Mouse (Mus musculus) embryonic facial prominence, embryonic 12.5 days (tissue): Measurements from ENCODE around the gene Satb2. TPM values are rescaled to one million over a fixed set of nuclear protein-coding genes. Genes with fewer than 3 reads are reported as not detected.

ENCODE experiments used
- ATAC-seq: fragments of 200-750 bp; cut with Nextera tagmentation; 2 replicates; pipeline ENCODE4 v1.8.0; 2017; ENCODE audit not compliant: insufficient number of reproducible peaks, insufficient read depth, low FRiP score, low TSS enrichment
- H3K27ac ChIP-seq: fragments of 300-500 bp; sonication (generic); 2 replicates; pipeline ENCODE4 v1.5.1; 2016; ENCODE audit warnings: mild to moderate bottlenecking
- H3K27me3 ChIP-seq: fragments of 300-500 bp; sonication (generic); 2 replicates; pipeline ENCODE4 v1.6.1; 2016; ENCODE audit warnings: mild to moderate bottlenecking, moderate library complexity
- H3K36me3 ChIP-seq: fragments of 300-500 bp; sonication (generic); 2 replicates; pipeline ENCODE4 v1.6.1; 2016; ENCODE audit warnings: mild to moderate bottlenecking
- H3K4me1 ChIP-seq: fragments of 300-500 bp; sonication (generic); 2 replicates; pipeline ENCODE4 v1.6.1; 2016
- H3K4me2 ChIP-seq: fragments of 300-500 bp; sonication (generic); replicated peaks from 2 replicates; pipeline ENCODE4 v1.6.1; 2016; ENCODE audit warnings: mild to moderate bottlenecking, moderate library complexity
- H3K4me3 ChIP-seq: fragments of 300-500 bp; sonication (generic); 2 replicates; pipeline ENCODE4 v1.5.1; 2016; ENCODE audit warnings: mild to moderate bottlenecking
- H3K9ac ChIP-seq: fragments of 300-500 bp; sonication (generic); 2 replicates; pipeline ENCODE4 v1.6.1; 2016; ENCODE audit warnings: mild to moderate bottlenecking, moderate library complexity
- H3K9me3 ChIP-seq: fragments of 300-500 bp; sonication (generic); 2 replicates; pipeline ENCODE4 v1.6.1; 2016; ENCODE audit warnings: mild to moderate bottlenecking, moderate library complexity
- WGBS: fragments of 180-500 bp; shearing (Covaris S2); methylation state at CpG from one replicate; pipeline ENCODE4 v1.1.7; 2016; 5-methylcytosine and 5-hydroxymethylcytosine counted together
- microRNA-seq: library from miRNA; unstranded; fragments of <30 nt; microRNA quantifications from one replicate; pipeline ENCODE4, GENCODE M21; 2017
- polyA plus RNA-seq: library from polyadenylated mRNA; unstranded; fragments of >200 nt; fragmentation: Nextera tagmentation; extraction: Ambion mirVana; gene quantifications from 2 replicates; pipeline ENCODE4 v1.2.1, GENCODE M21; 2016

The Satb2 gene
- polyA plus RNA-seq, 1 experiment from 2014 or later: 18.9 TPM

- no peak overlapping the region for H3K27ac ChIP-seq
- no peaks in the 10 kb centered on the region for H3K9me3 ChIP-seq
- H3K4me3 ChIP-seq: no peak overlapping the region
- ATAC-seq: no peak
- 84% methylated on average over 2 of the region's 2 CpGs for WGBS
- peaks cover 12% of the 10 kb centered on the region; the same call in 1 of the 2 replicates for H3K27me3 ChIP-seq
- no peak overlapping the region for H3K4me2 ChIP-seq
- no peak overlapping the region for H3K9ac ChIP-seq
- no peaks in the 10 kb centered on the region for H3K4me1 ChIP-seq
- no peaks in the 10 kb centered on the region for H3K36me3 ChIP-seq
Measured at GRCm38 (mm10) chr1:56750693-56751092, 227.8 kb downstream of the Satb2 start.

- Histone ChIP-seq H3K4me2 (no peak overlapping the region), H3K4me1 (peaks cover 4% of the 10 kb centered on the region; the same call in 1 of the 2 replicates), H3K9ac (no peak overlapping the region), H3K36me3 (no peaks in the 10 kb centered on the region), H3K27ac (no peak overlapping the region), H3K9me3 (no peaks in the 10 kb centered on the region), H3K4me3 (no peak overlapping the region), H3K27me3 (peaks cover 12% of the 10 kb centered on the region; the same call in 1 of the 2 replicates)
- WGBS: 74% methylated on average over 16 of the region's 16 CpGs
- no peak for ATAC-seq
Measured at GRCm38 (mm10) chr1:56749629-56750311, 228.7 kb downstream of the Satb2 start.

DNA sequence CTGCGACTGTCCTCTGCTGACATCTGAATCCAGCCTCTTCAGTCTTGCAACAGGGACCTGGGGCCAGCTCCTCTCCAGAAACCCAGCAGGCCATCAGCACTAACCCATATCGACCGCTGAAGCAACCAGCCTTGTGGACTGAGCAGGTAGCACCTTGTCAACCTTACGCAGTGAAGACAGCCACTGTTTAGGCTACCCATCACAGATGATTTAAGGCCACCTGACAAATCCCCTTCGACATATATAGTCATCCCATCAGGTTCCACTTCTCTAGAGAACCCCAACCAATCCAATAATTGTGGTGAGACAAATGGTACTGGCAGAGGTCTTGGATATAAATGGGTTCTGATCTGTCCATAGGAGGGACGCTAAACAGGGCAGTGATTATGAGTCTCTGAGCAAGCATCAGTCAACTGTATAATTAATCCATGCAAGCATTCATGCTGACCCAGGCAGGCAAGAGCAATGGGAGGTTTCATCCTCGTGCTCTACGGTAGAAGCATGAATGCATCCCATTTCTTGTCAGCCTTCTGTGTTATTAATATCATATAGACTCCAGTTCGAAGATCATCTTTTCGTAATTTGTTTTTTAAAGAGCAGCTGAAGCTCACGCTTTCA, 229.5 kb downstream of the Satb2 start:
- Histone ChIP-seq H3K4me1 (peaks cover 4% of the 10 kb centered on the region; the same call in 1 of the 2 replicates), H3K4me3 (no peak overlapping the region), H3K27me3 (peaks cover 12% of the 10 kb centered on the region; the same call in 1 of the 2 replicates), H3K9ac (no peak overlapping the region), H3K9me3 (no peaks in the 10 kb centered on the region), H3K27ac (no peak overlapping the region), H3K36me3 (no peaks in the 10 kb centered on the region), H3K4me2 (no peak overlapping the region)
- WGBS: 84% methylated on average over 11 of the region's 11 CpGs
- ATAC-seq: no peak

Small RNA genes within 50 kb of the gene (microRNA-seq; reads per million reads assigned to microRNA genes)
- not detected for gene Gm23943
